Mouse (Mus musculus): ENCODE measurements around the gene Gm10197. TPM values are rescaled to one million over a fixed set of nuclear protein-coding genes. Genes with fewer than 3 reads are reported as not detected.
"Not testable (repeated sequence)": the region's sequence is repeated elsewhere in the genome, so short reads cannot be mapped to it uniquely, and the experiment has no call there.

Gm10197 gene
- not detected for total RNA-seq (2022)

- DNase-seq (ENCODE audit: low spot score in 2 of 2): no peak
Observed at GRCm38 (mm10) chr19:53371666-53372065, at the start of gene Gm10197. Gene Gm10197, minus strand, starts transcription at chr19:53371766.

GRCm38 (mm10) chr19:53420924-53421582 is 49.5 kb upstream of the Gm10197 start:
- DNase-seq (ENCODE audit: low spot score in 2 of 2): peak; percentile 35 to 36

DNA sequence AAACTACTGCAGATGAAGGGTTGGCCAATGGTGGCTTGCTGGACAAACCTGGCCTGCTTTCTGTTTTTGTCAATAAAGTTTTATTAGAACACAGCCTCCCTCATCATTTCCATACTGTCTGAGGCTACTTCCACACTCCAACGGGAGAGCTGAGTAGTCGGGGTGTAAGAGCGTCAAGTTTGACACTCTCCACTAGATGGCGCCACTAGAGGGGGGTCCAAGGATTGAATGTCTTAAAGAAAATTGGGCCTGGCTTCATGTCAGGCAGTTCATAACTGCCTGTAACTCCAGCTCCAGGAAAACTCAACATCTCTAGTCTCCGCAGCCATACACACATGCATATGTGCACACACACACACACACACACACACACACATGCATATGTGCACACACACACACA is 48.3 kb upstream of the Gm10197 start:
- DNase-seq (ENCODE audit: low spot score in 2 of 2): no peak

DNA sequence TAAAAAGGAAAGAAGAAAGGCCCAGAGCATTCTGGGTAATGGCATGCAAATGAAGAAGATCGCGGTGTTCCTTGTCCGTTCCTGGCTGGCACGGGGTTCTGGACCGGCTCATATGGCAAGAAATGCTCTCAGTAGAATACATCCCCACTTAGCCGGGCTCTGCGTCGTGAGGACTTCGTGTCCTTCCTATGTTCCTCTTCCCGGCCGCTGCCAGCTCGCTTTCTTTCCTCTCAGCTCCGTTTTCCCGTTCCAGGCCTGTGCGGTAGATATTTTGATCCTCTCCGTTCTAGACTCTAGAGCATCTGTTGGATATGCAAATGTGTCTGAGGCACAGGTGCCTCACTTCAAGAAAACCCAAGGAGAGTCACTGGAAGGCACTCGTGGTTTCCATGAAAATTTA is 43.6 kb upstream of the Gm10197 start:
- DNase-seq (ENCODE audit: low spot score in 2 of 2): no peak

DNA sequence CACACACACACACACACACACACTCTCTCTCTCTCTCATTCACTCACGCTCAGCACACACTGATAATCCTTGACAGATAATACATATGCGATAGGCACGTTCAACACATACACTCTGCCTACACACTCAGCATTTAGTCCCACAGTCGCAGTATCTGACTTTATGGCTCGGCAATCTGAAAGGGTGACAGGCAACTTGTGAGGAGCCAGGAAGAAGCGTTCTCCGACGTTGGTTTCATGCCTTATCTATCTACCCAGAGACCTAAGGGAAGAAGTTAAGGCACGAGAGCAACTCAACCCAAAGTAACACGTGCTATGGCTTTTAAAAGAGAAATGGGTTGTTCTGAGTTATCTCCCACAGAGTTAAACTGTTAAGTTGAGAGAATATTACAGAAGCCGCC is 43.1 kb upstream of the Gm10197 start:
- DNase-seq (ENCODE audit: low spot score in 2 of 2): no peak

DNA sequence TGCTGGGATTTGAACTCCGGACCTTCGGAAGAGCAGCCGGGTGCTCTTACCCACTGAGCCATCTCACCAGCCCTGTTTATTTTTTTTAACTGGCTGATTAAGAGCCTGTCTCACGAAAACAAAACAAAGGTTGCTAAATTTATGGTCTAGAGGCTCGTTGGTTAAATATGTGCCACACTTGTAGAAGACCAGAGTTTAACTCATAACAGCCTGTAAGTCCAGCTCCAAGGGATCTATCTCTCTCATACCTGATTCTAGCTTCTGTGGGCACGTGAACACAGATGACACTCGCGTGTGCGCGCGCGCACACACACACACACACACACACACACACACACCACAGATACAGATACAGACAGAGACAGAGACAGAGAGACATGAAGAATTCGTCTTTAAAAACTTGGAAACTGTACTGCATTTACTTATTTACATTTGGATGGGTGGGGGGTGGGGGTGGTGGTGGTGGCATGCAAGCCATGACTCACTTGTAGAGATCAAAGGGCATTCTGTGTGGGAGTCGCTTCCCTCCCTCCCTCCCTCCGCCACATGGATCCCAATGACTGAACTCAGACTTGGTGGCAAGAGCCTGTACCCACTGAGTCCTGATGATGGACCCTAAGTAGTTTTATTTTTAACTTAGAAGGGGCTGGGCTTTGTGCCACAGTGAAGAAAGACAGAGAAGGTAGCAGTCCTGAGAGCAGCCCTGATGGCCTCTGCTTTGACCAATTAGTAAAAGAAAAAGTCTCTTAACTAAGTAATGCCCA is 42.2 kb upstream of the Gm10197 start:
- DNase-seq (ENCODE audit: low spot score in 2 of 2): no peak

- DNase-seq (ENCODE audit: low spot score in 2 of 2): no peak
Observed at GRCm38 (mm10) chr19:53412149-53412848, 40.7 kb upstream of the Gm10197 start.

- no peak for DNase-seq (ENCODE audit: low spot score in 2 of 2)
Observed at GRCm38 (mm10) chr19:53409663-53410307, 38.2 kb upstream of the Gm10197 start.

DNA sequence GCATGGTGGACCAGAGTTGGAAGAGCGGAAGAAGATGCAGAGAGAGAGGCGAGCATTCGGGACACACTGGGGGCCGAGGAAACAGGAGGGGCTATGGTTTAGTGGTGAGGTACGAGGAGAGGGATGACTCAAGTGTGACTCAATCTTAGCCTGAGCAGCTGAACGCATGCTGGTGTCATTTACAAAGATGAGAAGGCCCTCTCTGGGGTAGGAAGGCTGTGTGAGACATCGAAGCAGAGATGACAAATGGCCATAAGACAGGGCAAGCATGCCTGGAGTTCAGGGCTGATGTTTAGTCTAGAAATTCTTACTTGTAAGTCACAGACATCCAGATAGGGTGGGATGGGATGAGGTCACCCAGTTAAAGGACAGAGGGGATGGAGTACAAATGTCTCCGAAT is 36.8 kb upstream of the Gm10197 start:
- no peak for DNase-seq (ENCODE audit: low spot score in 2 of 2)

GRCm38 (mm10) chr19:53407350-53407749 is 35.8 kb upstream of the Gm10197 start:
- no peak for DNase-seq (ENCODE audit: low spot score in 2 of 2)

DNA sequence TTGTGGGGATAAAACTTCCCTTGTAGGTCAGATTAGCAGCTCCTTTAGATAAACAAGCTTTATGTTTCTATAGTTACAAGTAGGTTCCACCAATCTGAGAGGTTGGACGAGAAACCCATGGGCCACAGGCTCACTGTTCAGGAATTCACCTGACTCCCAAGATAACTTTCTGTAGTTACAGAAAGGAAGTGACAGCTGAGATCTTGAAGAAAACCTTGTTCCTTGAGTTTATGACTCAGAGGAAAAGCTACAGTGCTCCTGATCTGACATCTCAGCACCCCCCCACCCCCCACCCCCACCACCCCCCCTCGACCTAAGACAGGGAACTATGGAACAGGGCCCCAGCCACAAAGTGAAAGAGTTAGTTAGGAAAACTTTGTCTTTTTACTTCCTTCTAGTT is 34.2 kb upstream of the Gm10197 start:
- DNase-seq (ENCODE audit: low spot score in 2 of 2): no peak

- DNase-seq (ENCODE audit: low spot score in 2 of 2): no peak
Observed at GRCm38 (mm10) chr19:53404837-53405356, 33.3 kb upstream of the Gm10197 start.

DNA sequence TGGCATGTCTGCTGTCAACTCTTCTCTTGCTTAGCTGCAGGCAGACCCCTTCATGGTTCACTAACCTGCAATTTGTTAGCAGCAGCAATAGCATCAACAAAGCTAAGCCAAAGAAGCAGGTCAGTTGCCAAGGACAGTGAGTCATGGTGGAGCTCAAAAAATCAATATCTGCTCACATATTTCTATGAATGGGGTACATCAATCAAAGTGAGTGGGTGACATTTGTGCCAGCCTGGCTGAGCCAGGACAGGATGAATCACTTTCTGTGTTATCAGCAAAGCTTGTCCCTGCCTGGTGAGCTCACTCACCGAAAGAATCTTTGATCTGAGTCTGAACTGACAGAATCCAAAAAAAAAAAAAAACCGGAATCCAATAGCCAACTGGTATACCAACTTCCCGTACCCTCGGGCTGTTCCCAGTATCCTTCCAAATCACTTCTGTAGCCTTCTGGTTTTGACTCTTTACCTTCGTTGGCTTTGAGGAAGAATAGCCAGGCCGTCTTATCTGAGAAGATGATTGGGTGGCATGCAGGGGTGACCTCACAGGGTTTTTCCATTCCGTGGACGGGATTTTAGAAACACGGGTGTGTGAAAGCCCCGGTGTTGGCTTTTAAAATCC is 32.8 kb upstream of the Gm10197 start:
- no peak for DNase-seq (ENCODE audit: low spot score in 2 of 2)

DNA sequence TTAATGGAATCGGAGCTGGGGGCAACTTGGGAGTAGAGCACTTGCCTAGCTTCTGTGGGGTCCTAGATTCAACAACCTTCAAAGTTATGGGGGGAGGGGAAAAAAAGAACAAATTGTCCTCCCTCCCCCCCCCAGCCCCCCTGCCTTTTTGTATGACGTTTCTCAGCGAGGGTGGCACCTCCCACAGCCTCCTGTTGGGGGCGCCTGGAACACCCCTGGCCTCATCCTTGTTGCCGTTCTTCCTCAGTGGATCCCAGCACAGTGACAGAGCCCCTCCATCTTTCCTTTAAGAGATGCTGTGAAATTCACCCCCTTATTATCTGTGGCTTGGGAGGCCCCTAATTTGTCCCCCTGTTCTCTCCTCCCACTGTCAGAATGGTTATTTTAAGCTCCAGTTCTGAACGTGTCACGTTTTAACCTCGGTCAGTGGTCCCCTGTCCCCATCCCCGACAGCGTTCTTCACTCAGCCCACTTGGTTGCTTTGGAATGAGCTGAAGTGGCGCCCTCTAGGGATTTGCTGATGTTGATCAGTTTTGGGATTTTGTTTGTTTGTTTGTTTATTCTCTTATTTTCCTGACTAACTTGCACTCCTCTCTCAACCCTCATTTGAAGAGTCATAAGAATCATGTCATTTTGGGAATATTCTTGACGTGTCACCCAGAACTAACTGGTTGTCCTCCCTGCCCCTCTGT is 31.3 kb upstream of the Gm10197 start:
- DNase-seq (ENCODE audit: low spot score in 2 of 2): no peak

DNA sequence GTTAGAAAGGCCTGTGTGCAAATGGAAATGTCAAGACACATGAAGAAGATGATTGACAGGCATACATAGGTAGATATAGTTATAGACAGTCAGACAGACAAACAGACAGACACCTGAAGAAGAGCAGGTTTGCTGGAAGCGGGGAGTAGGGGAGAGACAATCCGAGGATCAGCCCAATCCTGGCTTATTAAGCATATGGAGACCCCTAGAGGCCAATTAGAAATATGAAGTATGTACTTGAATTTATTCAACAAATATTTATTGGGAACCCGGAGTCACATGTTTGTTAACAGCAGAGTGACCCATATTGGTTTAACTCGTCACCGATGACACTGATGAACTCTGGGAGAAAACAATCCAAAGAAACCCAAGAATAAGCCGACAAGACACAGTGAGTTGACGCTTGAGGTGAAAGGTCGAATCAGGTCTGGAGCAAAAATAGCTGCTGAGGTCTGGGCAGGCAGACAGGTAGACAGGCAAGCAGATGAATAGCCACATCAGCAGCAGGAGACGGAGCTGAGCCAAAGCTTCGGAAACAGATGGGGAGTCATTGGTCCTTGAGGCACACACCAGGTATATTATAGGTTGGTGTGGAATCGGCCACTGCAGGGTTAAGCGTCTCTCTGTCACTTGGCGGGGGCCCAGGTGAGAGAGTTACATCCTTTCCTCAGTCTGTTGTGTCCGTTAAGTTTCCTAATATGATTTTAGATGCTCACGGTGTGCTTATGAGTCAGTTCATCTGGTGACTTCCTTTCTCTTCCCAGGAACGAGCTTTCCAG is 29.0 kb upstream of the Gm10197 start:
- DNase-seq (ENCODE audit: low spot score in 2 of 2): no peak

- no peak for DNase-seq (ENCODE audit: low spot score in 2 of 2)
Observed at GRCm38 (mm10) chr19:53399213-53399612, 27.6 kb upstream of the Gm10197 start.

DNA sequence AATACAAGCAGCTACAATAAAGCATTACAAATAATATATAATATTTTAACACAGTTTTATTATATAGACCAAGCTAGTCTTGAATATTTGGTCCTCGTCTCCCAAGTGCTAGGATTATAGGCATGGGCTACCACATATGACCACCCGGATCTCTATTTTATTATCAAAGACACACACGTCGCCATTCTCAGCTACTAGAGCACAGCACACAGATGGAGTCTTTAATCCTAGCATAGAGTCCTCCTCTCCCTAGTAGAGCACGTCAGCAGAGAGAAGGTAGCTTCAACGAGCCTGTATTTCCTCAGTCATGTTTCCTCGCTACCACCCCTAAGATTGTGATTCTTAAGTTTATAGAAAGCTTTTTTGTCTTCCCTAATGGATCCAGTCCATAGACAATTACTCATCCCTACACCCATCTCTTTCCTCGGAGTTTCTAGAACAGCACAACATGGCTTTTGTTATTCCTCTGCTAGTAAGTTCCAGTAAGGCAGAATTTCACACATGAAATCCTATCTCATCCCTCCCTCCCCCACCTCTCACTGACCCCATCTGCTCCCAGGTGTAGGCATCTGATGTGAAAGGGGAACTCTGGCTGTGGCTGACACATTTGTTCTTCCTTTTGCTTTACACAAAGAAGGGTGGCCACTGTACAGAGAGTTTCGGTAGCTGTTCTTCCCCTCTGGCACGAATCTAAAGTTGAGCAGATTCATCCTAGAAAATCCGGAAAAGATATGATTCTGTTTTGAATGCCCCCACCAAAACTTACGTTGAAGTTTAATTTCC is 26.1 kb upstream of the Gm10197 start:
- DNase-seq (ENCODE audit: low spot score in 2 of 2): no peak

DNA sequence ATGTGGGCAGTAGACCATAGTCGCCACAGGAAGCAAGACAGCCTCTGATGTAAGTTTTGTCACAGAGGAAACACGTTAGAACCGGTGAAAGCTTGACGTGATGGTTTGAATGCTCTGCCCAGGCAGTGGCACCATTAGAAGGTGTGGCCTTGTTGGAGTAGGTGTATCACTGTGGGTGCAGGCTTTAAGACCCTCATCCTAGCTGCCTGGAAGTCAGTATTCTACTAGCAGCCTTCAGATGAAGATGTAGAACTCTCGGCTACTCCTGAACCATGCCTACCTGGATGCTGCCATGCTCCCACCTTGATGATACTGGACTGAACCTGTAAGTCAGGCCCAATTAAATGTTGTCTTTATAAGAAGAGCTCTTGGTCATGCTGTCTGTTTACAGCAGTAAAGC is 24.2 kb upstream of the Gm10197 start:
- DNase-seq (ENCODE audit: low spot score in 2 of 2): not testable (repeated sequence)

DNA sequence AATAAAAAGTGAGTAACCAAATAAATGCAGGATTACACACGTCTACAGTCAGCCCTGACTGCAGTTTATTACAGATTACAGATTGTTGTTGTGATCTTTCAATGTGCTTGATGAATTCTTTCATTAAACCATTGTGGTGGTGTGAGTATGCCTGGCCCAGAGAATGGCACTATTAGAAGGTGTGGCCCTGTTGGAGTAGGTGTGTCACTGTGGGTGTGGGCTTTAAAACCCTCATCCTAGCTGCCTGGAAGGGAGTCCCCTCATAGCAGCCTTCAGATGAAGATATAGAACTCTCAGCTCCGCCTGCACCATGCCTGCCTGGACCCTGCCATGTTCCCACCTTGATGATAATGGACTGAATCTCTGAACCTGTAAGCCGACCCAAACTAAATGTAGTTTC is 23.4 kb upstream of the Gm10197 start:
- not testable (repeated sequence) for DNase-seq (ENCODE audit: low spot score in 2 of 2)

Data from gastrocnemius, adult 8-10 months (tissue).